Mouse (Mus musculus) liver, postnatal 0 days (tissue): ENCODE measurements around the gene Opa3.

ENCODE experiments used
- CTCF ChIP-seq: sonication (generic); IDR thresholded peaks from 2 replicates; pipeline ENCODE4 v1.5.1; 2016; ENCODE audit warnings: antibody characterized with exemption, low read depth
- EP300 ChIP-seq: IDR thresholded peaks from 2 replicates; pipeline ENCODE4 v1.6.1; 2016; ENCODE audit warnings: antibody characterized with exemption, low read depth, mild to moderate bottlenecking

- TF ChIP-seq CTCF (no peak), EP300 (no peak)
Observed at GRCm38 (mm10) chr7:19214940-19215339, 13.2 kb upstream of the Opa3 start.
